Mouse (Mus musculus): ENCODE measurements around the gene Gcn1l1. TPM values are rescaled to one million over a fixed set of nuclear protein-coding genes. Genes with fewer than 3 reads are reported as not detected.
A peak's percentile ranks its signal among the peaks of the same experiment; 100 is the strongest.

The Gcn1l1 gene
- polyA plus RNA-seq, 1 experiment: not detected

- no peak overlapping the region for H3K4me3 ChIP-seq (ENCODE audit: insufficient read depth, low read depth, low read length)
- peaks cover 40% of the 10 kb centered on the region for H3K4me1 ChIP-seq (ENCODE audit: control insufficient read depth, insufficient read depth, low read length)
- TF ChIP-seq CTCF (IDR thresholded peaks at IDR 0.05; ENCODE audit: insufficient read depth, low read depth, low read length) (no peak), POLR2A (IDR thresholded peaks at IDR 0.05; ENCODE audit: insufficient read depth, low read depth, low read length) (no peak)
- H3K27ac ChIP-seq (ENCODE audit: insufficient read depth, low read depth, low read length): no peak overlapping the region
- 80% methylated on average over 8 of the region's 8 CpGs for WGBS
These were observed 34.6 kb upstream of the Gcn1l1 start for GRCm38 (mm10) chr5:115530447-115530809.

- Histone ChIP-seq H3K27ac (ENCODE audit: insufficient read depth, low read depth, low read length) (peak overlapping the region; percentile 35; the same call in 1 of the 2 replicates), H3K4me3 (ENCODE audit: insufficient read depth, low read depth, low read length) (no peak overlapping the region), H3K4me1 (ENCODE audit: control insufficient read depth, insufficient read depth, low read length) (peaks cover 32% of the 10 kb centered on the region)
- 35% methylated on average over 18 of the region's 18 CpGs for WGBS
- TF ChIP-seq CTCF (IDR thresholded peaks at IDR 0.05; ENCODE audit: insufficient read depth, low read depth, low read length) (no peak), POLR2A (IDR thresholded peaks at IDR 0.05; ENCODE audit: insufficient read depth, low read depth, low read length) (no peak)
These were observed 33.3 kb upstream of the Gcn1l1 start for GRCm38 (mm10) chr5:115531671-115532270.

- TF ChIP-seq POLR2A (IDR thresholded peaks at IDR 0.05; ENCODE audit: insufficient read depth, low read depth, low read length) (no peak), CTCF (IDR thresholded peaks at IDR 0.05; ENCODE audit: insufficient read depth, low read depth, low read length) (no peak)
- no peak overlapping the region for H3K4me3 ChIP-seq (ENCODE audit: insufficient read depth, low read depth, low read length)
- WGBS: 65% methylated on average over 16 of the region's 16 CpGs
- no peak overlapping the region for H3K27ac ChIP-seq (ENCODE audit: insufficient read depth, low read depth, low read length)
- H3K4me1 ChIP-seq (ENCODE audit: control insufficient read depth, insufficient read depth, low read length): peaks cover 39% of the 10 kb centered on the region
These were observed 30.7 kb upstream of the Gcn1l1 start for GRCm38 (mm10) chr5:115534290-115534731.

DNA sequence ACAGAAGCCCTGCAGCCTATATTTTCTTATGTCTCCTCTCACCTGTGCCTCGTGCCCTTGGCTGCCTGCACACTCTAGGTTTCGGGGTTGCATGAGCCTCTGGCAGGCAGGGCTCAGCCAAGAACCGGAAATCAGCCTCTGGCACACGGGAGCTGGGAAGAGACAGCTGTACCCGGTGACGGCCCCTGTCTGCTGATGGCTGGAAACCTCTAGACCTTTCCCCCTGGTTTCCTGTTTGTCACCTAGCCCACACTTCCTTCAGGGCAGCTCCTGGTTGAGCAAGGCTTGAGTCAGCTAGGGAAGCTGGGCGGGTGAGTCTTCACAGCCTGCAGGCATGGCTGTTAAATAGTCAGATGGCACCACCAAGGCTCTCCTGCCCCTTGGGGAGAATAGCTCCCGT, 30.2 kb upstream of the Gcn1l1 start:
- Histone ChIP-seq H3K4me1 (ENCODE audit: control insufficient read depth, insufficient read depth, low read length) (peaks cover 35% of the 10 kb centered on the region), H3K4me3 (ENCODE audit: insufficient read depth, low read depth, low read length) (no peak overlapping the region), H3K27ac (ENCODE audit: insufficient read depth, low read depth, low read length) (no peak overlapping the region)
- TF ChIP-seq POLR2A (IDR thresholded peaks at IDR 0.05; ENCODE audit: insufficient read depth, low read depth, low read length) (no peak), CTCF (IDR thresholded peaks at IDR 0.05; ENCODE audit: insufficient read depth, low read depth, low read length) (no peak)
- 73% methylated on average over 8 of the region's 8 CpGs for WGBS

GRCm38 (mm10) chr5:115535635-115536034, 29.4 kb upstream of the Gcn1l1 start:
- Histone ChIP-seq H3K27ac (ENCODE audit: insufficient read depth, low read depth, low read length) (no peak overlapping the region), H3K4me3 (ENCODE audit: insufficient read depth, low read depth, low read length) (no peak overlapping the region), H3K4me1 (ENCODE audit: control insufficient read depth, insufficient read depth, low read length) (peaks cover 33% of the 10 kb centered on the region)
- WGBS: 66% methylated on average over 7 of the region's 7 CpGs
- TF ChIP-seq POLR2A (IDR thresholded peaks at IDR 0.05; ENCODE audit: insufficient read depth, low read depth, low read length) (no peak), CTCF (IDR thresholded peaks at IDR 0.05; ENCODE audit: insufficient read depth, low read depth, low read length) (no peak)

GRCm38 (mm10) chr5:115538017-115538692, 26.9 kb upstream of the Gcn1l1 start:
- WGBS: 63% methylated on average over 13 of the region's 13 CpGs
- H3K4me3 ChIP-seq (ENCODE audit: insufficient read depth, low read depth, low read length): no peak overlapping the region
- TF ChIP-seq POLR2A (IDR thresholded peaks at IDR 0.05; ENCODE audit: insufficient read depth, low read depth, low read length): no peak
- no peak for TF ChIP-seq CTCF (IDR thresholded peaks at IDR 0.05; ENCODE audit: insufficient read depth, low read depth, low read length)
- no peak overlapping the region for H3K27ac ChIP-seq (ENCODE audit: insufficient read depth, low read depth, low read length)
- peaks cover 25% of the 10 kb centered on the region for H3K4me1 ChIP-seq (ENCODE audit: control insufficient read depth, insufficient read depth, low read length)

- H3K4me1 ChIP-seq (ENCODE audit: control insufficient read depth, insufficient read depth, low read length): peaks cover 30% of the 10 kb centered on the region
- TF ChIP-seq CTCF (IDR thresholded peaks at IDR 0.05; ENCODE audit: insufficient read depth, low read depth, low read length) (peak; percentile 94), POLR2A (IDR thresholded peaks at IDR 0.05; ENCODE audit: insufficient read depth, low read depth, low read length) (no peak)
- 0% methylated on average over 12 of the region's 12 CpGs for WGBS
- H3K27ac ChIP-seq (ENCODE audit: insufficient read depth, low read depth, low read length): no peak overlapping the region
- no peak overlapping the region for H3K4me3 ChIP-seq (ENCODE audit: insufficient read depth, low read depth, low read length)
These were observed 26.4 kb upstream of the Gcn1l1 start for GRCm38 (mm10) chr5:115538693-115539043.

DNA sequence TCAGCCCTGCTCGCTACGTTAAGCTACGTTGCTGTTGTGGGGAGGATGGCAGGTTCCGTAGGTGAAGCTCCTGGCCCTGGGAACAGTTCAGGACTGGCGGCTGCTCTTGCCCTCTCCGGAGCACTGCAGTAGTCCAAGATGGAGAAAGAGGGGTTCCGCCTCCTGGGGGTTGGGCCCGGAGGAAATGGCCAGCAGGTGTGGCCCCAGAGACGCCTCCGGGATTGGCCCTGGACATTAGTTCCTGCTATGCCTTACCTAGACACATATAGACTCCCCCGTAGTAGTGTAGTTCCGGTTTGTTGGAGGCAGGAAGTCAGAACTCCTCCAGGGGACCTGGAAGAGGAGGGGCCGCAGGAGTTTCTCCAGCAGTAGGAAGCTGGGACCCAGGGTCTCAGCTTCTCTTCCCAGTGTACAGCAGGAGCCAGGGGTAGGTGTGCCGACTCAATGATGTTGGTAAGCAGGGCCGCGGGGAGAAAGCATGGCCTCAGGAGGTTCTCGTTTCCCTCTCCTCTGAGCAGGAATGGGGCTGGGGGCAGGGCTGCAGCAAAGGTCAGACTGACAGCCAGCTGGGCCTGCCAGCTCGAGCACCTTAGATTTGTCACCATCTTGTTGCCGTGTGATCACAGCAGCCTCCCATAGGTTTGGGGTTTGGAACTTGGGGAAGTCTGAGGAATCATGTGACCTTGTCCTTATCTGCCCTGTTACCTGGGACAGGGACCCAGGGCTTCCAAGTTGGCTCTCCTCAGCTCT, 22.2 kb upstream of the Gcn1l1 start:
- H3K27ac ChIP-seq (ENCODE audit: insufficient read depth, low read depth, low read length): no peak overlapping the region
- H3K4me3 ChIP-seq (ENCODE audit: insufficient read depth, low read depth, low read length): no peak overlapping the region
- 77% methylated on average over 19 of the region's 19 CpGs for WGBS
- peaks cover 38% of the 10 kb centered on the region for H3K4me1 ChIP-seq (ENCODE audit: control insufficient read depth, insufficient read depth, low read length)
- TF ChIP-seq CTCF (IDR thresholded peaks at IDR 0.05; ENCODE audit: insufficient read depth, low read depth, low read length): no peak

All from olfactory bulb, adult 2 months (tissue).